Mouse (Mus musculus) gastrocnemius, postnatal 25 days (tissue): ENCODE data around the gene Defa25. TPM values are rescaled to one million over a fixed set of nuclear protein-coding genes. Genes with fewer than 3 reads are reported as not detected.
"Not testable (repeated sequence)": the region's sequence is repeated elsewhere in the genome, so short reads cannot be mapped to it uniquely, and the experiment has no call there.

Experiments used
- DNase-seq: peaks from one replicate; pipeline ENCODE4 v3.0.0; 2022
- long read RNA-seq, 2 experiments: library from polyadenylated mRNA; stranded (forward); transcript quantifications; one replicate each; pipeline ENCODE4 v2.0.0; 2021
- total RNA-seq, 2 experiments: library from RNA; stranded (reverse); gene quantifications; 1 replicate in 1 of 2; 2 replicates in 1 of 2; pipeline ENCODE4 v1.2.3; 2021

Defa25 gene
- not detected for total RNA-seq
- long read RNA-seq, experiment 1 = 0 reads
- long read RNA-seq, experiment 2 = 0 reads

GRCm38 (mm10) chr8:21084142-21084541, at the start of gene Defa25:
Gene Defa25, plus strand, starts transcription at chr8:21084442.
- DNase-seq = not testable (repeated sequence)

DNA sequence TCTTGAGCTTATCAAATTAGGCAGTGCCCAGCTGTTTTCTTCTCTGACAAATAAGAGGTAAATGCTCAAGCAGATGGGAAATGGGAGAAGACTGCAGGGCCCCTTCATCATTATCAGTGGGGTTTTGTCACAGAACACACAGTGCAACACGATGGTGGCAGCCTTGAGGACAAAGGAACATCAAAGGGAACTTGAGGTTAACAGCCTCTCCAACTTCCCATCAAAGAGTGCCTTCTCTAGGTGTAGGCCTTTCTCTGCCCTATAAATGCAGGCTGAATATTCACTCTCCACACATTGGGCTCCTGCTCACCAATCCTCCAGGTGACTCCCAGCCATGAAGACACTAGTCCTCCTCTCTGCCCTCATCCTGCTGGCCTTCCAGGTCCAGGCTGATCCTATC, 29.5 kb upstream of the Defa25 start, which contains the start of gene Defa23:
Defa23 (plus strand) TSS at position 301 of the 400 bp plus-strand sequence.
- not testable (repeated sequence) for DNase-seq

GRCm38 (mm10) chr8:21064738-21065137, 19.5 kb upstream of the Defa25 start, which contains the start of gene Defa35:
Gene Defa35, plus strand, starts transcription at chr8:21065038.
- not testable (repeated sequence) for DNase-seq

DNA sequence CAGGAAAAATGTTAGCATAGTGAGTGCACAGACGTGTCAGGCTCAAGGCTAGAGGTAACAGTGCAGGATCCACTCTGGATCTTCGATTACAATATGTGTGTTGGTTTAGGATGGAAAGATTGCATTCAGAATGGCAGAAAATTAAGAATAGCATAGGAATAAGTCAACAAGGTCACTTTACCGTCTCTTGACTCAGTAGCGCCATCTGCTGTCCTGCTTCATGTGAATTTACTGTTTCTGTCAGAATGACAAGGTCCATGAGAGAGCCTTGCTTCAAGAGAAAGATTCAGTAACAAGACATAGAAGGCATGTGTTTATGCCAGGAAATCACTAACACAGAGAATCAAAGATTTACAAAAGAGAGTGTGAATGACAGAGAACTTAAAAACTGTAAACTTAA, 8.9 kb downstream of the Defa25 start:
- no peak for DNase-seq

DNA sequence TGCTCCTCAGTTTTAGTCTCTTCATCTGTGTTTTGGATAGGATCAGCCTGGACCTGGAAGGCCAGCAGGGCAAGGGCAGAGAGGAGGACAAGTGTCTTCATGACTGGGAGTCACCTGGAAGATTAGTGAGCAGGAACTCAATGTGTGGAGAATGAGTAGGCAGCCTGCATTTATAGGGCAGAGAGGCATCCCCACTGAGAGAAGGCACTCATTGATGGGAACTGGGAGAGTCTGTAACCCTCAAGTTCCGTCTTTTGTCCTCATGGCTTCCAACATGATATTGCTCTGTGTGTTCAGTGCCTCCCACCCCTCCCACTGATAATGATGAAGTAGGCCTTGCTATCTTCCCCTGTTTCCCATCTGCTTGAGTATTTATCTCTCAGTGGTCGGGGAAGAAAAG, 11.7 kb downstream of the Defa25 start, which contains the start of gene Gm14851:
Gm14851 (minus strand) TSS at position 101 of the 400 bp plus-strand sequence.
- not testable (repeated sequence) for DNase-seq

DNA sequence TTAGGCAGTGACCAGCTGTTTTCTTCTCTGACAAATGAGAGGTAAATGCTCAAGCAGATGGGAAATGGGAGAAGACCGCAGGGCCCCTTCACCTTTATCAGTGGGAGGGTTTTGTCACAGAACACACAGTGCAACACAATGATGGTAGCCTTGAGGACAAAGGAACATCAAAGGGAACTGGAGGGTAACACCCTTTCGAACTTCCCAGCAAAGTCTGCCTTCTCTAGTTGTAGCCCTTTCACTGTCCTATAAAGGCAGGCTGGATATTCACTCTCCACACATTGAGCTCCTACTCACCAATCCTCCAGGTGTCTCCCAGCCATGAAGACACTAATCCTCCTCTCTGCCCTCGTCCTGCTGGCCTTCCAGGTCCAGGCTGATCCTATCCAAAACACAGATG, 50.1 kb downstream of the Defa25 start, which contains the start of gene Defa30:
Defa30 (plus strand) TSS at position 301 of the 400 bp plus-strand sequence.
- not testable (repeated sequence) for DNase-seq

Other genes starting within 250 kb of the Defa25 start
- gene Defb33, start 191.8 kb upstream of the Defa25 start, total RNA-seq = not detected
- not detected for gene Gm15056, start 181.8 kb upstream of the Defa25 start, total RNA-seq
- not detected for gene Gm6040, start 162.4 kb upstream of the Defa25 start, total RNA-seq
- not detected for gene AY761185, start 139.7 kb upstream of the Defa25 start, total RNA-seq
- not detected for gene Defa21, start 58.9 kb upstream of the Defa25 start, total RNA-seq
- gene Defa23, start 29.4 kb upstream of the Defa25 start, total RNA-seq = not detected
- not detected for gene Defa35, start 19.4 kb upstream of the Defa25 start, total RNA-seq
- not detected for gene Gm14851, start 11.6 kb downstream of the Defa25 start, total RNA-seq
- not detected for gene Defa30, start 50.2 kb downstream of the Defa25 start, total RNA-seq
- gene Defa22, start 77.8 kb downstream of the Defa25 start, total RNA-seq = not detected
- gene Defa31, start 107.2 kb downstream of the Defa25 start, total RNA-seq = not detected
- not detected for gene Gm15293, start 117.1 kb downstream of the Defa25 start, total RNA-seq
- not detected for gene Gm15292, start 165.3 kb downstream of the Defa25 start, total RNA-seq
- not detected for gene Defa27, start 231.1 kb downstream of the Defa25 start, total RNA-seq
- gene Defa29, start 242.6 kb downstream of the Defa25 start, total RNA-seq = not detected